7 mouse cellular contexts compared by ENCODE assay signal in genomic region chr2:118372901-118373571, GRCm38 (mm10). TPM values are rescaled to one million over a fixed set of nuclear protein-coding genes. Genes with fewer than 3 reads are reported as not detected.
DNase-seq lines count a peak whose midpoint lies in the region; ATAC-seq lines count a peak whose summit lies in the region.

Gene Gpr176, minus strand, starts transcription at chr2:118373419.

- H3K4me1 ChIP-seq in forebrain, embryonic 16.5 days (replicated peaks; ENCODE audit: control insufficient read depth, insufficient read depth, low read length): peaks cover 9% of the 10 kb centered on the region
- peaks cover 16% of the 10 kb centered on the region for H3K4me1 ChIP-seq in hindbrain, embryonic 14.5 days (replicated peaks; ENCODE audit: control insufficient read depth, insufficient read depth, low read length)

- peak within 1 kb of the TSS; percentile 94 for H3K4me2 ChIP-seq in forebrain, embryonic 16.5 days (ENCODE audit: low read length)
- H3K4me2 ChIP-seq in hindbrain, embryonic 14.5 days (replicated peaks): peak within 1 kb of the TSS; percentile 99

- ATAC-seq in forebrain, embryonic 16.5 days: peak; percentile 85
- ATAC-seq in hindbrain, embryonic 14.5 days (ENCODE audit: low FRiP score): peak; percentile 84
- ATAC-seq in megakaryocyte-erythroid progenitor cell, adult 5-6 weeks (replicated peaks; ENCODE audit: low FRiP score, low TSS enrichment, poor library complexity, severe bottlenecking): peak; percentile 60

- WGBS in forebrain, embryonic 16.5 days: 0% methylated on average over 54 of the region's 59 CpGs
- WGBS in hindbrain, embryonic 14.5 days: 1% methylated on average over 58 of the region's 59 CpGs

- peak within 1 kb of the TSS; percentile 71 for H3K9ac ChIP-seq in forebrain, embryonic 16.5 days (replicated peaks; ENCODE audit: low read depth, low read length)
- H3K9ac ChIP-seq in hindbrain, embryonic 14.5 days: peak within 1 kb of the TSS; percentile 73

- no peaks in the 10 kb centered on the region for H3K36me3 ChIP-seq in forebrain, embryonic 16.5 days (ENCODE audit: control insufficient read depth, insufficient read depth)
- no peaks in the 10 kb centered on the region for H3K36me3 ChIP-seq in hindbrain, embryonic 14.5 days (replicated peaks; ENCODE audit: control insufficient read depth, insufficient read depth)

- H3K27ac ChIP-seq in forebrain, embryonic 16.5 days (ENCODE audit: low read length): peak within 1 kb of the TSS; percentile 30
- peak within 1 kb of the TSS; percentile 73 for H3K27ac ChIP-seq in hindbrain, embryonic 14.5 days

- DNase-seq in R1 (ENCODE audit: low read depth, low spot score): peak; percentile 57
- peak; percentile 53 for DNase-seq in cerebellum, adult 11 months
- DNase-seq in hindbrain, embryonic 14.5 days (ENCODE audit: low spot score): no peak
- peak; percentile 26 to 52 for DNase-seq in left cerebral cortex, adult 8-10 months (ENCODE audit: low spot score in 2 of 2)
- peak; percentile 59 for DNase-seq in right cerebral cortex, postnatal 25 days

- 0 out of 2 replicates have a peak, but pooled peaks cover 7% of the 10 kb centered on the region for H3K27me3 ChIP-seq in forebrain, embryonic 16.5 days (replicated peaks; ENCODE audit: control insufficient read depth, insufficient read depth, low read length)
- peaks cover 30% of the 10 kb centered on the region for H3K27me3 ChIP-seq in hindbrain, embryonic 14.5 days (ENCODE audit: control insufficient read depth, insufficient read depth, low read length)

- peak within 1 kb of the TSS; percentile 55 for H3K4me3 ChIP-seq in forebrain, embryonic 16.5 days (replicated peaks; ENCODE audit: low read length)
- peak within 1 kb of the TSS; percentile 57 for H3K4me3 ChIP-seq in hindbrain, embryonic 14.5 days (replicated peaks; ENCODE audit: low read length)

- H3K9me3 ChIP-seq in forebrain, embryonic 16.5 days (ENCODE audit: control insufficient read depth, low read length): no peaks in the 10 kb centered on the region
- no peaks in the 10 kb centered on the region for H3K9me3 ChIP-seq in hindbrain, embryonic 14.5 days (ENCODE audit: control insufficient read depth, low read length)

RNA-seq across cellular contexts. Expression of gene Gpr176, which starts in this region (rescaled TPM):
- 5.4 and 6.2 TPM in 2 replicates for polyA plus RNA-seq in forebrain, embryonic 16.5 days (2015; fragmentation: Nextera tagmentation; extraction: Ambion mirVana)
- 7.7 and 10.3 TPM in 2 replicates for polyA plus RNA-seq in hindbrain, embryonic 14.5 days (2014; fragmentation: Nextera tagmentation; extraction: Ambion mirVana)
- 1 to 10 TPM; 8.4 to 10.0 (median 9.1) TPM for total RNA-seq in left cerebral cortex, adult 8-10 months (2022)
- total RNA-seq in megakaryocyte-erythroid progenitor cell, adult 5-6 weeks (2014; fragmentation: Nextera tagmentation): not detected in 2 replicates
- total RNA-seq in megakaryocyte-erythroid progenitor cell, adult 5-6 weeks (2017): not detected in 2 replicates

Comparison
In these comparisons a context has a peak if more than half of its experiments do, and no peak if none do; other contexts are left out.
1. RNA of gene Gpr176 (total RNA-seq): 8.4 to 10.0 TPM in left cerebral cortex, adult 8-10 months; not detected in megakaryocyte-erythroid progenitor cell, adult 5-6 weeks; every median in the first group is over 4 times any median in the second.
2. Peak in ATAC-seq in megakaryocyte-erythroid progenitor cell, adult 5-6 weeks; RNA of the gene not detected or under 1 TPM.
3. Peak in every context shown above with its lines, with median percentiles within 50 percentile points of each other: ATAC-seq.